Mouse (Mus musculus) heart, adult 11 months (tissue): Measurements from ENCODE around the gene Soga1.

Experiments used
- DNase-seq: peaks from one replicate; pipeline ENCODE4 v3.0.0; 2022

The Soga1 gene

DNA sequence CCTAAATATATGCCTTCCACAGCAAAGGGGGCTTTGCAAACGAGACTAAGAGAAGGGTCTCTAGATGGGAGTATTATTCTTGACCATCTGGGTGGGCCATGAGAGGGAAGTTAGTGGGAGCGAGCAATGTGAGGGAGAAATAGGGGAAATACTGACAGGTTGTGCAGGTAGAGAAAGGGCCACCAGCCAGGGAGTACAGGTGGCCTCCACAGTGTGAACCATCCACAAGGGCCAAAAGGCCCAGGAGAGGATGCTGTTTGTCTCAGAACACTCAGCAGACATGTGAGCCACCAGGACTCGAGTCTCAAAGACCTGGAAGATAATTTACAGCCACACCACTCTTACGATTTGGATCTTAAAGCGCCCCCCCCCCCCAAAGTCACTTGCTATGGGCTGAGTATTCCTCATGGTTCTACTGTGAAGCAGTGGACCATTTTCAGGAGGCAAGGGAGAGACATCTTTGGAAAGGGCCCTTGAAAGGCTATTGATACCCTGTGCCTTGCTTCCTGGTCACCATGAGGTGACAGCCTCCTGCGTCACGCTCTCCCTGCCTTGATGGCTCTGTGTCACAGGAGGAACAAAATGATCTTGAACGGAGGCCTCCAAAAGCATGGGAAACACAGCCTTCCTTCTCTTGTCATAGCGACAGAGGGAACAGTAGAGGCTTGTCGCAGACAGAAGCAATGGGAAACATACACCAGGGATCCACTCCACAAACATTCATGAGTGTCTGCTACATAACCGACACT lies 18.3 kb downstream of the Soga1 start:
- DNase-seq: no peak

- peak; percentile 85 for DNase-seq
Observed at GRCm38 (mm10) chr2:157060037-157060436, 19.0 kb downstream of the Soga1 start.

GRCm38 (mm10) chr2:157059166-157059565 lies 19.9 kb downstream of the Soga1 start:
- DNase-seq: peak; percentile 88

GRCm38 (mm10) chr2:157058342-157058998 lies 20.6 kb downstream of the Soga1 start:
- peak; percentile 98 for DNase-seq

DNA sequence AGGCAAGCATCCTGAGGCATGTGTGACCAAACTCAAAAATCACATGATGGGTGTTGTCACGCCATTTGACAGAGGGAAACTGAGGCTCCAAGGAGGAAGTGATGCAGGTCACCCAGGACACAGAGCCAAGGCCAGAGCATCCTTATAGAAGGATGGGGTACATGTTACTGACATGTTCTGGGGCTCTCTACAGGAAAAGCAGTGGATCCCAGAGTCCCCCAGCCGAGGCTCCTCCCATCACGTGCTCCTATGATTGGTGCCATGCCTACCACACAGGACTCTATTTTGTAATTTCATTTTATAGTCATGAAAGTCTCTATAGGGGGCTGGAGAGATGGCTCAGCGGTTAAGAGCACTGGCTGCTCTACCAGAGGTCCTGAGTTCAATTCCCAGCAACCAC lies 21.3 kb downstream of the Soga1 start:
- peak; percentile 89 for DNase-seq

- DNase-seq: no peak
Observed at GRCm38 (mm10) chr2:157057186-157057585, 21.9 kb downstream of the Soga1 start.

DNA sequence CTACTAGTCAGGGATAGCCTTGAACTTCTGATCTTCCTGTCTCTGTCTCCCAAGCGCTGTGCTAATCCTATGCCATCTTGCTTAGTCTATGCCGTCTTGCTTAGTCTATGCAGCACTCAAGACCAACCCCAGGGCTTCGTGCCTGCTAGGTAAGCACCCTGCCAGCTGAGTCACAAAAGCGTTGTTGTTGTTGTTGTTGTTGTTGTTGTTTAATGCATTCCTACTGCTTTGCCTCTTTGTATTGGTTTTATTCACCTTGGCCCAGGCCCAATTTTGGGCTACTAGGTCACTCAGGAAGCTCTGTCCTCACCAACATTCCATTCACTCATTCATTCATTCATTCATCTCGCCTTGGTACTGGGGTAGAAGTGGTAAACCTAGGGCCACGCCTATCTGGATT lies 23.3 kb downstream of the Soga1 start:
- DNase-seq: peak; percentile 87

DNA sequence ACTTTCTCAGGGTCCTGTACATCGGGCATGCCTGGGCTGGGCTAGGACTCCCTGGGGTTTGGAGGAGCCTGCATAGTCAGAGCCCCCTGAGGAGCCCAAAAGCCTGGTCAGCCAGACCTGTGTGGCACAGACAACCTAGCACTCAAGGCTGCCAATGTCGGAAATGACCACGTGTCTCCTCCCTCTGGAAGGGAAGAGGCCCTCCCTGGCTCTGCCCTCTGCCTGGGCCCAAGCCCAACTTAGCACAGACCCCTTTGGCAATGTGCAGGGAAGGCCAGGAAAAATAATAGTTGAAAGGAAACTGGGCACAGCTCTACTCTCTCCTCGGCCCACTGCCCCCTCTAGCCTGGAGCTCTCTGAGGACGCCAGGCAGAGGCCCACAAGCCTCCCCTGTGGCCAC lies 24.2 kb downstream of the Soga1 start:
- peak; percentile 96 for DNase-seq

GRCm38 (mm10) chr2:157054297-157054696 lies 24.8 kb downstream of the Soga1 start:
- no peak for DNase-seq

DNA sequence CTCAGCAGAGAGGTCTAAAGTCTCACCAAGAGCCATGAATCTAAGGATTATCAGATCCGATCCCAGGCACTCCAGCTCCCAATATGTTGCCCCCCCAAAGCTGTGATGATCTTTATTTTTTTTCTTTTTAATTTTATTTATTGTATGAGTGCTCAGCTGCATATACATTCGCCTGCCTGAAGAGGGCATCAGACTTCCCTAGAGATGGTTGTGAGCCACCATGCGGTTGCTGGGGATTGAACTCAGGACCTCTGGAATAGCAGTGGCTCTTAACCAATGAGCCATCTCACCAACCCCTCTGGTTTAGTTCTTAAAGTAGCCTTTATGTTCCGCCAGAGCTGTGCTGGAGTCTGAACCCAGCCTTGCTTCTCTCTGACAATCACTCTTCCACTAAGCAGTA lies 25.3 kb downstream of the Soga1 start:
- DNase-seq: no peak

- DNase-seq: no peak
Observed at GRCm38 (mm10) chr2:157053124-157053523, 25.9 kb downstream of the Soga1 start.

GRCm38 (mm10) chr2:157052448-157052847 lies 26.6 kb downstream of the Soga1 start:
- DNase-seq: no peak

- DNase-seq: no peak
Observed at GRCm38 (mm10) chr2:157049831-157050243, 29.2 kb downstream of the Soga1 start.

- DNase-seq: peak; percentile 93
Observed at GRCm38 (mm10) chr2:157048395-157049181, 30.5 kb downstream of the Soga1 start.

GRCm38 (mm10) chr2:157046956-157047355 lies 32.1 kb downstream of the Soga1 start:
- DNase-seq: no peak

GRCm38 (mm10) chr2:157045932-157046331 lies 33.1 kb downstream of the Soga1 start:
- no peak for DNase-seq

GRCm38 (mm10) chr2:157043987-157044386 lies 35.1 kb downstream of the Soga1 start:
- no peak for DNase-seq

DNA sequence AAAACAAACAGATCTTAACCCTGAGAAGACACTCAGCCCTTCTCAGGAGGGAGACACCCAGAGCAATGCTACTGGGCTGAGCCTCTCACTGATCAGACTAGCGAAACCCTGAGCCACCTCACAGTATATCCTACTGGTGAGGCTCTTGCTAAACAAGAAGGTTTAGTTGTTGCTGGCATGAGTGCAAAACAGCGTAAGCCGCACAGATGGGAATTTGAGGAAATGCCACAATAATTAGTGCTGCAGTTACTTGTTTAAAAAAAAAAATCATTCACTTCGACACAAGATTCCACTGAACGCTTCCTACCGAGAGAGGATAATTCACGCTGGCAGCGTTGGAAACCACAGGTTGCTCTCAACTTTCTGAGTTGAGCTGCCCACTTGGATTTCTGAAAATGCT lies 35.5 kb downstream of the Soga1 start:
- no peak for DNase-seq

DNA sequence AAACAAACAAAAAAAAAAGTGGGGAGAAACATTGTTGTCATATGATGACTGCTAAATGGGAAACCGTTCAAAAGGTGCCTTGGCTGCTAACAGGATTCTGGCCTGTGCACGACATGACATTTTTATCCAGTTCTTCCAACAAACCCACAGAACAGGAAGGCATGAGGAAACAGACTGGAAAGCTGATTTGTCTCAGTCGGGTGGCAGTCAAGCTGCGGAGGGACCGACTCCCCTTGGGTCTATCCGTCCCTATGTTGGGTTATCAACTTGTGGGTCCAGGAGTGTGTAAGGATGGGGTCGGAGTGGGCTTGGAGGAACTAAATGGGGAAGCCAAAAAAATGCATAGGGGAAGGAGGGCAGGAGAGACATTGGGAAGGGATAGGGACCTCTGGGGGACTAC lies 37.6 kb downstream of the Soga1 start:
- DNase-seq: no peak

GRCm38 (mm10) chr2:157040649-157041046 lies 38.4 kb downstream of the Soga1 start:
- no peak for DNase-seq

GRCm38 (mm10) chr2:157039900-157040648 lies 39.0 kb downstream of the Soga1 start:
- peak; percentile 96 for DNase-seq

GRCm38 (mm10) chr2:157037303-157037702 lies 41.8 kb downstream of the Soga1 start:
- no peak for DNase-seq

- DNase-seq: peak; percentile 97
Observed at GRCm38 (mm10) chr2:157036400-157036799, 42.7 kb downstream of the Soga1 start.
